Mouse (Mus musculus) heart, postnatal 0 days (tissue): ENCODE data around the gene Dnajc30. TPM values are rescaled to one million over a fixed set of nuclear protein-coding genes. Genes with fewer than 3 reads are reported as not detected.

Experiments
- ATAC-seq: fragments of 200-750 bp; cut with Nextera tagmentation; 2 replicates; pipeline ENCODE4 v1.8.0; 2017; ENCODE audit warnings: low read depth, moderate number of reproducible peaks, moderate library complexity; ENCODE audit not compliant: insufficient read depth
- DNase-seq: peaks from one replicate; pipeline ENCODE4 v3.0.0-alpha.2; 2016; ENCODE audit warnings: low spot score
- H3K27ac ChIP-seq: fragments of 300-500 bp; sonication (generic); 2 replicates; pipeline ENCODE4 v1.5.1; 2014; ENCODE audit warnings: low read depth, mild to moderate bottlenecking
- H3K27me3 ChIP-seq: fragments of 300-500 bp; sonication (generic); 2 replicates; pipeline ENCODE4 v1.6.1; 2014; ENCODE audit warnings: low read length, mixed read lengths; ENCODE audit not compliant: control insufficient read depth, insufficient read depth
- H3K36me3 ChIP-seq: fragments of 300-500 bp; sonication (generic); replicated peaks from 2 replicates; pipeline ENCODE4 v1.6.1; 2014; ENCODE audit warnings: low read length, mixed read lengths; ENCODE audit not compliant: control insufficient read depth, insufficient read depth
- H3K4me1 ChIP-seq: fragments of 300-500 bp; sonication (generic); 2 replicates; pipeline ENCODE4 v1.6.1; 2014; ENCODE audit warnings: antibody characterized with exemption; ENCODE audit not compliant: control insufficient read depth, insufficient read depth
- H3K4me2 ChIP-seq: fragments of 300-500 bp; sonication (generic); 2 replicates; pipeline ENCODE4 v1.6.1; 2014; ENCODE audit warnings: low read depth, mild to moderate bottlenecking, low read length, moderate library complexity
- H3K4me3 ChIP-seq: fragments of 300-500 bp; sonication (generic); 2 replicates; pipeline ENCODE4 v1.5.1; 2014; ENCODE audit warnings: low read depth, low read length
- H3K9ac ChIP-seq: fragments of 300-500 bp; sonication (generic); replicated peaks from 2 replicates; pipeline ENCODE4 v1.6.1; 2014; ENCODE audit warnings: low read depth, low read length, mixed read lengths
- H3K9me3 ChIP-seq: fragments of 300-500 bp; sonication (generic); replicated peaks from 2 replicates; pipeline ENCODE4 v1.6.1; 2016; ENCODE audit warnings: low read length; ENCODE audit not compliant: control insufficient read depth
- CTCF ChIP-seq: IDR thresholded peaks from 2 replicates; pipeline ENCODE4 v1.5.1; 2016; ENCODE audit warnings: antibody characterized with exemption, control low read depth, low read depth
- EP300 ChIP-seq: IDR thresholded peaks from 2 replicates; pipeline ENCODE4 v1.6.1; 2016; ENCODE audit warnings: antibody characterized with exemption, low read depth
- WGBS: fragments of 180-500 bp; shearing (Covaris S2); extraction: QIAGEN DNeasy Blood & Tissue Kit; methylation state at CpG from one replicate; pipeline ENCODE4 v1.1.7; 2014; 5-methylcytosine and 5-hydroxymethylcytosine counted together
- polyA plus RNA-seq: library from polyadenylated mRNA; unstranded; fragments of >200 nt; fragmentation: Nextera tagmentation; extraction: Ambion mirVana; gene quantifications from 2 replicates; pipeline ENCODE4 v1.2.1, GENCODE M21; 2015
- total RNA-seq: library from RNA; depleted of rRNA; stranded (reverse); fragments of >200 nt; gene quantifications from 2 replicates; pipeline ENCODE4 v1.2.3, GENCODE M21; 2014; ENCODE audit warnings: low replicate concordance

Dnajc30 gene
- total and polyA plus RNA-seq, 2 experiments from 2014 or later, result 19.7 to 33.6 TPM

DNA sequence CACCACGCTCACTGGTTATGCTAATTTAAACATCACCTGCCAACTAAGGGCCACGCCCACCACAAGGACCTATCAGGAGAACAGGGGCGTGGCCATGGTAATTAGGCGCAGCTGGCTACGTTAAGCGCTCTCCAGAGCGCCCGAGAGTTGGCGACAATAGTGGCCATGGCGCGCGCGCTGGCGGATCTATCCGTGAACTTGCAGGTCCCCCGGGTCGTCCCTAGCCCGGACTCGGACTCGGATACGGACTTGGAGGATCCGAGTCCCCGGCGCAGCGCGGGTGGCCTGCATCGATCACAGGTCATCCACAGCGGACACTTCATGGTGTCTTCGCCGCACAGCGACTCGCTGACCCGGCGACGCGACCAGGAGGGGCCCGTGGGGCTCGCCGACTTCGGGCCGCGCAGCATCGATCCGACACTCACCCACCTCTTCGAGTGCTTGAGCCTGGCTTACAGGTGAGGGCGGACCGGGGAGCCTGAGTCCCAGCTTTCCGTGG lies 42.8 kb downstream of the Dnajc30 start:
- Histone ChIP-seq H3K9ac (peak overlapping the region; percentile 38), H3K27ac (peak overlapping the region; percentile 11; the same call in 1 of the 2 replicates), H3K27me3 (peaks cover 39% of the 10 kb centered on the region), H3K4me3 (peak overlapping the region; percentile 58), H3K9me3 (no peaks in the 10 kb centered on the region), H3K4me2 (peak overlapping the region; percentile 83), H3K36me3 (no peaks in the 10 kb centered on the region), H3K4me1 (peaks cover 5% of the 10 kb centered on the region; the same call in 1 of the 2 replicates)
- WGBS, result 1% methylated on average over 48 of the region's 48 CpGs
- no peak for TF ChIP-seq EP300
- TF ChIP-seq CTCF, result no peak
- peak; percentile 86 for ATAC-seq
- peak; percentile 93 for DNase-seq

DNA sequence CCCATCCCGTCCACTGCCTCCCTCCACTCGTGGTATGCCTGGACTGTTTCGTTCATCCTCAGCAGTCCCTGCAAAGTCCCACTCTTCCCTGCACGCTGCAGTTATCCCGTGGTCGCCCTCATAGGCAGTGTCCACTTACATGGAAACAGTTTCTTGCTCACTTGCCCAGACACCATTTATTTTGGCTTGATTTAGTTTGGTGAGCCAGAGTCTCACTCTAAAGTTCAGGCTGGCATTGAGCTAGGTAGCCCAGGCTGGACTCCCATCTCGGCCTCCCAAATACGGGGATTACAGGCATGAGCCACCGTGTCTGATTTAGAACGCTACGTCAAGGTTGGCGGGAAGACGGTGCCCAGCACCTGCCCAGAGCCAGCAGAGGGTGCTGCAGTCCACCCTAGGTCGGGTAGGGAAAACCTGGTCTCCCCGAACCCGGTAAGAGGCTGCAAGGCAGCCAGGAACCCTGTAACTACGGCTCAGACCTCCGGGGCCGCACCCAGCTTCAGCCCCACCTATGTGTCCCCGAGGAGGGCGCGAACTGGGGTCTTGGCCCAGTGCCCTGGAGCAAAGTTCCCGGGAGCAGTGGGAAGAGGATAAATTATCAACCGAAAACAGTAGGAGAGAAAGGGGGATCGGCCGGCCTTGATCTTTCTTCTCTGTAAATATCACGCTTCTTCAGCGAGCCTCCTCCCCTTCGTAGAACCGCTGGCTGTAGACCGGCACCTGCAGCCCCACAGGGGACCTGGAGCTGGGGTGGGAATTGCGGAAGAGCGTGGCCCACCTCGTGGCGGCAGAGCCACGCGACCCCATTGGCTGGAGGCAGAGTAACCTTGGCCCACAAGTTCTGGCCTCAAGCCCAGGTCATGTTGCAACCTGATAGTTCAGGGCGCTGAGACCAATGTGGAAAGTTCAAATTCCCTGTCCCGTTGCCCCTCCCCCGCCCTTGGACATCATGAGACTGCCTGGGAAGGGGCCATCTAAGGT lies 43.8 kb downstream of the Dnajc30 start:
- peak; percentile 59 for DNase-seq
- TF ChIP-seq CTCF, result peak; percentile 57
- TF ChIP-seq EP300, result peak; percentile 34; the same call in 1 of the 2 replicates
- Histone ChIP-seq H3K36me3 (no peaks in the 10 kb centered on the region), H3K9ac (0 out of 2 replicates have a peak overlapping the region, but pooled peaks have one; percentile 38), H3K4me3 (peak overlapping the region; percentile 58), H3K9me3 (no peaks in the 10 kb centered on the region), H3K4me2 (peak overlapping the region; percentile 83), H3K4me1 (peaks cover 5% of the 10 kb centered on the region; the same call in 1 of the 2 replicates), H3K27me3 (peaks cover 39% of the 10 kb centered on the region), H3K27ac (peak overlapping the region; percentile 28)
- 10% methylated on average over 40 of the region's 40 CpGs for WGBS
- ATAC-seq, result peak; percentile 70

DNA sequence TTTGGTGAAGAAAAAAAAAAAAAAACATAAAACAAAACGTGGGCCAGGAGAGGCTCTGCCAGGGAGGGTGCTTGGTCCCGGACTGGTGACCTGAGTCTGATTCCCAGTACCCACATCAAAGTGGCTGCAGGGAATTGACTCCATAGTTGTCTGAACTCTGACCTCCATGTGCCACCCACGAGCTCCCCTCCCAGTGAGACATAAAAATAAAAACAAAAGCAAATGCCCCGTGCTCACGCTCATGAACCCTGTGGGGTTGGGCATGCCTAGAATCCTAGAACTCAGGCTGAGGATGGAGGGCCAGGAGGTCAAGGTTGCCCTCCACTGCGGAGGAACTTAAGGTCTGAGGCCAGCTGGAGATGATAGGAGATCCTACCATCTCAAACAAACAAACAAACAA lies 45.0 kb downstream of the Dnajc30 start:
- Histone ChIP-seq H3K36me3 (no peaks in the 10 kb centered on the region), H3K27me3 (peaks cover 38% of the 10 kb centered on the region), H3K27ac (no peak overlapping the region), H3K4me3 (no peak overlapping the region), H3K9me3 (no peaks in the 10 kb centered on the region), H3K9ac (no peak overlapping the region), H3K4me2 (no peak overlapping the region), H3K4me1 (peaks cover 5% of the 10 kb centered on the region; the same call in 1 of the 2 replicates)
- DNase-seq (no peak), ATAC-seq (no peak)
- TF ChIP-seq EP300 (no peak), CTCF (no peak)
- 75% methylated on average over 6 of the region's 6 CpGs for WGBS

DNA sequence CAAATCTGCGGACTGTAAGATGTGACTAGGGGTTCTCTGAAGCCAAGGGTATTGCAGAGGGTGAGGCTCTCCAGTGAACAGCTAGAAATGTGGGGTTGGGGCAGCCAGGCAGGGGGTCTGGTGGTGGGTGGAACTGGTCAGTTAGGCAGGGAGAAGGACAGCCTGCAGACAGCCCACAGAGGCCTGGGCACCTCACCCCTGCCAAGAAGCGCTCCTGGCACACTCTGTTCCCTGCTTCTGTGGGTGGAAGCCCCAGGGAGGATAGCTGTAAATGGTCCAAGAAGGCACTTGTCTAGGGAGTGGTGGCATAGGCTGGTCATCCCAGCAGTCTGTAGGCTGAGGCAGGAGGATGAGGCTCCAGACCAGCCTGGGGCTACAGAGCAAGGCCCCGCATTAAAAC lies 45.4 kb downstream of the Dnajc30 start:
- Histone ChIP-seq H3K4me3 (no peak overlapping the region), H3K27ac (no peak overlapping the region), H3K27me3 (peaks cover 34% of the 10 kb centered on the region), H3K9ac (no peak overlapping the region), H3K4me1 (peaks cover 5% of the 10 kb centered on the region; the same call in 1 of the 2 replicates), H3K36me3 (no peaks in the 10 kb centered on the region), H3K9me3 (no peaks in the 10 kb centered on the region), H3K4me2 (no peak overlapping the region)
- WGBS, result 84% methylated on average over 3 of the region's 3 CpGs
- DNase-seq, result no peak
- ATAC-seq, result no peak
- TF ChIP-seq CTCF, result no peak
- no peak for TF ChIP-seq EP300

DNA sequence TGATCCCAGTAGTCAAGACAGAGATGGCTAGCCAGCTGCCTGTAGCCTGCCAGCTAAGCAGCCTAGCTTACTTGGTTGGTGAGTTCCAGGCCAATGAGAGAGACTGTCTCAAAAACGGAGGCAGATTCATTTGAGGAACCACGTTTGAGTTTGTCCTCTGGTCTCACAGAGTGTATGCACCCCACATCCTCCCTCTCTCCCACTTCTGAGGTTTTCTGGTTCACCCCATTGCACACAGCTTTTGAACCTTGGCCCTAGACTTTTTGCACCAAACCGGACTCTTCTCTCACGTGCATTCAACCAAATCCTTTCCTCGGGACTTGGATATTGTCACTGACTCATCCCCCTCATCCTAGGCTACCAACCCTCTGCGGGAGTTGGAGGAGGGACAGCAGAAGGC lies 46.0 kb downstream of the Dnajc30 start:
- Histone ChIP-seq H3K4me1 (peaks cover 5% of the 10 kb centered on the region; the same call in 1 of the 2 replicates), H3K9me3 (no peaks in the 10 kb centered on the region), H3K27me3 (peaks cover 28% of the 10 kb centered on the region), H3K4me3 (no peak overlapping the region), H3K4me2 (no peak overlapping the region), H3K9ac (no peak overlapping the region), H3K36me3 (no peaks in the 10 kb centered on the region), H3K27ac (no peak overlapping the region)
- no peak for DNase-seq
- no peak for TF ChIP-seq CTCF
- no peak for TF ChIP-seq EP300
- no peak for ATAC-seq
- 68% methylated on average over 6 of the region's 6 CpGs for WGBS
